Mouse (Mus musculus): ENCODE results near the gene 4930432K21Rik. TPM values are rescaled to one million over a fixed set of nuclear protein-coding genes. Genes with fewer than 3 reads are reported as not detected.

The 4930432K21Rik gene
- total and polyA plus RNA-seq, 3 experiments: 0.26 to 0.55 (median 0.30) TPM

- Histone ChIP-seq H3K4me1 (ENCODE audit: control insufficient read depth, insufficient read depth, low read length) (no peaks in the 10 kb centered on the region), H3K27ac (no peak overlapping the region), H3K4me3 (no peak overlapping the region), H3K27me3 (ENCODE audit: control insufficient read depth, insufficient read depth, low read length) (no peaks in the 10 kb centered on the region), H3K79me2 (replicated peaks; ENCODE audit: control insufficient read depth, insufficient read depth, low read length) (no peaks in the 10 kb centered on the region), H3K9ac (ENCODE audit: low read depth, low read length) (no peak overlapping the region), H3K36me3 (ENCODE audit: control insufficient read depth, insufficient read depth, low read length) (no peaks in the 10 kb centered on the region)
- 94% methylated on average over 3 of the region's 3 CpGs for WGBS
- no peak for TF ChIP-seq POLR2A (IDR thresholded peaks at IDR 0.05; ENCODE audit: insufficient read depth, low read depth, low read length)
- TF ChIP-seq CTCF (IDR thresholded peaks at IDR 0.05): no peak
- no peak for TF ChIP-seq EP300 (IDR thresholded peaks at IDR 0.05; ENCODE audit: insufficient read depth, low read depth, low read length)
- intact Hi-C loops (cut with DNase I): no loop called here
- DNase-seq: no peak
These were observed 10.0 kb upstream of the 4930432K21Rik start for GRCm38 (mm10) chr8:84137848-84138247.

GRCm38 (mm10) chr8:84140838-84141237 lies 7.0 kb upstream of the 4930432K21Rik start:
- no peaks in the 10 kb centered on the region for H3K27me3 ChIP-seq (ENCODE audit: control insufficient read depth, insufficient read depth, low read length)
- H3K4me3 ChIP-seq: no peak overlapping the region
- no peak for DNase-seq
- H3K9ac ChIP-seq (ENCODE audit: low read depth, low read length): no peak overlapping the region
- H3K4me1 ChIP-seq (ENCODE audit: control insufficient read depth, insufficient read depth, low read length): no peaks in the 10 kb centered on the region
- TF ChIP-seq CTCF (IDR thresholded peaks at IDR 0.05): no peak
- H3K79me2 ChIP-seq (replicated peaks; ENCODE audit: control insufficient read depth, insufficient read depth, low read length): no peaks in the 10 kb centered on the region
- intact Hi-C loops (cut with DNase I): no loop called here
- H3K36me3 ChIP-seq (ENCODE audit: control insufficient read depth, insufficient read depth, low read length): no peaks in the 10 kb centered on the region
- 90% methylated on average over 4 of the region's 4 CpGs for WGBS
- no peak overlapping the region for H3K27ac ChIP-seq

GRCm38 (mm10) chr8:84144636-84145245 lies 3.1 kb upstream of the 4930432K21Rik start:
- intact Hi-C loops (cut with DNase I): loop anchor here (5.0 kb wide), 1 partner anchor 77 kb away; the partner anchor contains the start of genes Gm10643 and Rfx1
- H3K27ac ChIP-seq: no peak overlapping the region
- no peak for DNase-seq
- no peaks in the 10 kb centered on the region for H3K27me3 ChIP-seq (ENCODE audit: control insufficient read depth, insufficient read depth, low read length)
- H3K36me3 ChIP-seq (ENCODE audit: control insufficient read depth, insufficient read depth, low read length): no peaks in the 10 kb centered on the region
- H3K4me1 ChIP-seq (ENCODE audit: control insufficient read depth, insufficient read depth, low read length): peaks cover 6% of the 10 kb centered on the region
- H3K79me2 ChIP-seq (replicated peaks; ENCODE audit: control insufficient read depth, insufficient read depth, low read length): no peaks in the 10 kb centered on the region
- TF ChIP-seq POLR2A (IDR thresholded peaks at IDR 0.05; ENCODE audit: insufficient read depth, low read depth, low read length): no peak
- TF ChIP-seq EP300 (IDR thresholded peaks at IDR 0.05; ENCODE audit: insufficient read depth, low read depth, low read length): no peak
- TF ChIP-seq CTCF (IDR thresholded peaks at IDR 0.05): no peak
- no peak overlapping the region for H3K4me3 ChIP-seq
- 85% methylated on average over 8 of the region's 8 CpGs for WGBS
- H3K9ac ChIP-seq (ENCODE audit: low read depth, low read length): no peak overlapping the region

- TF ChIP-seq POLR2A (IDR thresholded peaks at IDR 0.05; ENCODE audit: insufficient read depth, low read depth, low read length) (no peak), CTCF (IDR thresholded peaks at IDR 0.05) (no peak), EP300 (IDR thresholded peaks at IDR 0.05; ENCODE audit: insufficient read depth, low read depth, low read length) (no peak)
- Histone ChIP-seq H3K79me2 (replicated peaks; ENCODE audit: control insufficient read depth, insufficient read depth, low read length) (no peaks in the 10 kb centered on the region), H3K27me3 (ENCODE audit: control insufficient read depth, insufficient read depth, low read length) (no peaks in the 10 kb centered on the region), H3K9ac (ENCODE audit: low read depth, low read length) (peak overlapping the region; percentile 79), H3K27ac (peak overlapping the region; percentile 81), H3K4me3 (peak overlapping the region; percentile 75), H3K36me3 (ENCODE audit: control insufficient read depth, insufficient read depth, low read length) (no peaks in the 10 kb centered on the region), H3K4me1 (ENCODE audit: control insufficient read depth, insufficient read depth, low read length) (peaks cover 6% of the 10 kb centered on the region)
- no peak for DNase-seq
- intact Hi-C loops (cut with DNase I): loop anchor here (1.0 to 5.0 kb wide), 2 partner anchors 43 to 80 kb away; partner anchors contain the start of genes Dcaf15, Gm10643 and Rfx1
- WGBS: 7% methylated on average over 14 of the region's 14 CpGs
These were observed 480 bp upstream of the 4930432K21Rik start for GRCm38 (mm10) chr8:84147324-84147766.

- TF ChIP-seq POLR2A (IDR thresholded peaks at IDR 0.05; ENCODE audit: insufficient read depth, low read depth, low read length) (no peak), EP300 (IDR thresholded peaks at IDR 0.05; ENCODE audit: insufficient read depth, low read depth, low read length) (no peak), CTCF (IDR thresholded peaks at IDR 0.05) (no peak)
- H3K79me2 ChIP-seq (replicated peaks; ENCODE audit: control insufficient read depth, insufficient read depth, low read length): no peaks in the 10 kb centered on the region
- WGBS: 45% methylated on average over 5 of the region's 5 CpGs
- no peaks in the 10 kb centered on the region for H3K27me3 ChIP-seq (ENCODE audit: control insufficient read depth, insufficient read depth, low read length)
- H3K36me3 ChIP-seq (ENCODE audit: control insufficient read depth, insufficient read depth, low read length): no peaks in the 10 kb centered on the region
- H3K9ac ChIP-seq (ENCODE audit: low read depth, low read length): no peak overlapping the region
- peak overlapping the region; percentile 75; the same call in 1 of the 2 replicates for H3K4me3 ChIP-seq
- peaks cover 6% of the 10 kb centered on the region for H3K4me1 ChIP-seq (ENCODE audit: control insufficient read depth, insufficient read depth, low read length)
- H3K27ac ChIP-seq: no peak overlapping the region; the same call in 1 of the 2 replicates
- intact Hi-C loops (cut with DNase I): loop anchor here (2.0 to 5.0 kb wide), 2 partner anchors 32 to 81 kb away; partner anchors contain the start of genes Gm10643 and Rfx1
- DNase-seq: no peak
These were observed 666 bp downstream of the 4930432K21Rik start for GRCm38 (mm10) chr8:84148531-84148850.

GRCm38 (mm10) chr8:84149181-84149580 lies 1.4 kb downstream of the 4930432K21Rik start:
- intact Hi-C loops (cut with DNase I): loop anchor here (2.0 to 5.0 kb wide), 2 partner anchors 32 to 82 kb away; partner anchors contain the start of genes Gm10643 and Rfx1
- Histone ChIP-seq H3K36me3 (ENCODE audit: control insufficient read depth, insufficient read depth, low read length) (no peaks in the 10 kb centered on the region), H3K9ac (ENCODE audit: low read depth, low read length) (no peak overlapping the region), H3K79me2 (replicated peaks; ENCODE audit: control insufficient read depth, insufficient read depth, low read length) (no peaks in the 10 kb centered on the region), H3K4me1 (ENCODE audit: control insufficient read depth, insufficient read depth, low read length) (peaks cover 6% of the 10 kb centered on the region), H3K4me3 (no peak overlapping the region), H3K27me3 (ENCODE audit: control insufficient read depth, insufficient read depth, low read length) (no peaks in the 10 kb centered on the region), H3K27ac (no peak overlapping the region)
- TF ChIP-seq CTCF (IDR thresholded peaks at IDR 0.05) (no peak), POLR2A (IDR thresholded peaks at IDR 0.05; ENCODE audit: insufficient read depth, low read depth, low read length) (no peak), EP300 (IDR thresholded peaks at IDR 0.05; ENCODE audit: insufficient read depth, low read depth, low read length) (no peak)
- 80% methylated on average over 3 of the region's 3 CpGs for WGBS
- DNase-seq: no peak
